Mouse (Mus musculus) lung, postnatal 4 days (tissue): ENCODE measurements around the gene Tmod4.

Experiments used
- DNase-seq, 2 experiments: peaks; one replicate each; pipeline ENCODE4 v3.0.0; 2021

Gene Tmod4

GRCm38 (mm10) chr3:95174011-95174592 lies 49.8 kb downstream of the Tmod4 start:
- peak; percentile 87 to 91 for DNase-seq

GRCm38 (mm10) chr3:95176500-95176899 lies 52.2 kb downstream of the Tmod4 start:
- no peak for DNase-seq

GRCm38 (mm10) chr3:95177583-95177982 lies 53.3 kb downstream of the Tmod4 start:
- no peak for DNase-seq
